Mouse (Mus musculus): ENCODE results near the gene Cpne5. TPM values are rescaled to one million over a fixed set of nuclear protein-coding genes. Genes with fewer than 3 reads are reported as not detected.

Cpne5 gene
- total and polyA plus RNA-seq, 3 experiments = 0.19 to 1.0 TPM; not detected in 1

GRCm38 (mm10) chr17:29172062-29172461, 65.9 kb downstream of the Cpne5 start:
- peak overlapping the region; percentile 55 for H3K9ac ChIP-seq (ENCODE audit: control insufficient read depth, low read depth, low read length, poor library complexity, severe bottlenecking)
- peaks cover 0 to 36% of the 10 kb centered on the region in 2 experiments; a peak in 2 of 4 replicates for H3K4me1 ChIP-seq (ENCODE audit: control insufficient read depth in 1 of 2, insufficient read depth in 2 of 2, low read length in 2 of 2)
- peak overlapping the region; percentile 89 for H3K27ac ChIP-seq (ENCODE audit: control insufficient read depth, low read depth, low read length)
- no peaks in the 10 kb centered on the region for H3K79me2 ChIP-seq (ENCODE audit: control insufficient read depth, insufficient read depth, low read length, poor library complexity)
- H3K36me3 ChIP-seq (ENCODE audit: control insufficient read depth in 1 of 2, insufficient read depth in 2 of 2, low read length in 2 of 2) = peaks cover 0 to 15% of the 10 kb centered on the region in 2 experiments; a peak in 2 of 4 replicates
- H3K4me3 ChIP-seq (ENCODE audit: control insufficient read depth in 1 of 2, insufficient read depth in 1 of 2, low read depth in 2 of 2, low read length in 2 of 2) = peak overlapping the region; percentile 40 to 51
- no peaks in the 10 kb centered on the region for H3K27me3 ChIP-seq (ENCODE audit: control insufficient read depth in 1 of 2, insufficient read depth in 2 of 2, low read length in 2 of 2)
- DNase-seq (ENCODE audit: low read depth, low spot score) = peak; percentile 93
- H3K9me3 ChIP-seq (replicated peaks; ENCODE audit: insufficient read depth, low read length) = no peaks in the 10 kb centered on the region
- no peak for TF ChIP-seq CHD1 (IDR thresholded peaks at IDR 0.05; ENCODE audit: low read depth, low read length)
- peak; percentile 76 for TF ChIP-seq GATA1 (IDR thresholded peaks at IDR 0.05; ENCODE audit: low read depth, low read length)
- no peak for TF ChIP-seq GABPA (IDR thresholded peaks at IDR 0.05; ENCODE audit: low read depth, low read length)
- peak; percentile 82 for TF ChIP-seq TCF12 (IDR thresholded peaks at IDR 0.05; ENCODE audit: low read depth, low read length)
- no peak for TF ChIP-seq ZC3H11A (IDR thresholded peaks at IDR 0.05; ENCODE audit: low read depth, low read length)
- peak; percentile 66 for TF ChIP-seq TAL1 (IDR thresholded peaks at IDR 0.05; ENCODE audit: low read length)
- no peak for TF ChIP-seq USF2 (IDR thresholded peaks at IDR 0.05; ENCODE audit: borderline replicate concordance in 1 of 2, insufficient read depth in 1 of 2, low read depth in 1 of 2, low read length in 2 of 2)
- TF ChIP-seq MYC (IDR thresholded peaks at IDR 0.05; ENCODE audit: low read depth, low read length) = no peak
- TF ChIP-seq UBTF (IDR thresholded peaks at IDR 0.05; ENCODE audit: borderline replicate concordance, insufficient read depth, low read depth, low read length) = 0 out of 2 replicates have a peak, but pooled peaks have one; percentile 31
- TF ChIP-seq TBP (IDR thresholded peaks at IDR 0.05; ENCODE audit: low read depth, low read length) = no peak
- TF ChIP-seq POLR2AphosphoS5 (IDR thresholded peaks at IDR 0.05; ENCODE audit: borderline replicate concordance, low read depth, low read length) = no peak
- TF ChIP-seq E2F4 (IDR thresholded peaks at IDR 0.05; ENCODE audit: borderline replicate concordance, low read depth, low read length) = no peak
- TF ChIP-seq JUND (IDR thresholded peaks at IDR 0.05; ENCODE audit: low read depth, low read length) = no peak
- peak; percentile 85 for TF ChIP-seq ETS1 (IDR thresholded peaks at IDR 0.05; ENCODE audit: low read depth, low read length)
- TF ChIP-seq CHD2 (IDR thresholded peaks at IDR 0.05; ENCODE audit: low read length) = no peak
- peak; percentile 10; the same call in 1 of the 2 replicates for TF ChIP-seq ZNF384 (IDR thresholded peaks at IDR 0.05; ENCODE audit: low read depth, low read length)
- TF ChIP-seq POLR2A (IDR thresholded peaks at IDR 0.05; ENCODE audit: control insufficient read depth in 1 of 2, insufficient read depth in 1 of 2, low read depth in 1 of 2, low read length in 2 of 2, poor library complexity in 1 of 2) = peak in 1 of 2 experiments; percentile 52; a peak in 1 of 4 replicates
- no peak for TF ChIP-seq KAT2A (conservative IDR thresholded peaks at IDR 0.05; ENCODE audit: low read depth, low read length)
- TF ChIP-seq POLR2AphosphoS2 (IDR thresholded peaks at IDR 0.05; ENCODE audit: low read length) = no peak
- TF ChIP-seq EP300 (IDR thresholded peaks at IDR 0.05; ENCODE audit: low read depth in 1 of 2, low read length in 2 of 2) = peak; percentile 83 to 86
- TF ChIP-seq USF1 (IDR thresholded peaks at IDR 0.05; ENCODE audit: low read depth, low read length) = no peak
- TF ChIP-seq SMC3 (IDR thresholded peaks at IDR 0.05; ENCODE audit: low read depth, low read length) = peak; percentile 2; the same call in 1 of the 2 replicates
- no peak for TF ChIP-seq ZMIZ1 (IDR thresholded peaks at IDR 0.05; ENCODE audit: low read depth, low read length)
- no peak for TF ChIP-seq NRF1 (IDR thresholded peaks at IDR 0.05; ENCODE audit: insufficient read depth, low read depth, low read length, poor library complexity, severe bottlenecking)
- no peak for TF ChIP-seq ZKSCAN1 (IDR thresholded peaks at IDR 0.05; ENCODE audit: low read depth, low read length)
- TF ChIP-seq RCOR1 (IDR thresholded peaks at IDR 0.05; ENCODE audit: low read depth, low read length) = no peak
- 0 out of 2 replicates have a peak, but pooled peaks have one; percentile 22 for TF ChIP-seq ELF1 (IDR thresholded peaks at IDR 0.05; ENCODE audit: low read depth, low read length)
- TF ChIP-seq MAFK (IDR thresholded peaks at IDR 0.05; ENCODE audit: borderline replicate concordance, low read depth, low read length) = no peak
- peak; percentile 95 for TF ChIP-seq MAZ (IDR thresholded peaks at IDR 0.05; ENCODE audit: low read depth, low read length)
- no peak for TF ChIP-seq BHLHE40 (IDR thresholded peaks at IDR 0.05; ENCODE audit: borderline replicate concordance, low read depth, low read length)
- TF ChIP-seq SIN3A (IDR thresholded peaks at IDR 0.05; ENCODE audit: low read length) = peak; percentile 71
- TF ChIP-seq CTCF (IDR thresholded peaks at IDR 0.05 in 2 of 3, conservative IDR thresholded peaks at IDR 0.05 in 1 of 3; ENCODE audit: control insufficient read depth in 1 of 3, insufficient read depth in 1 of 3, low read depth in 2 of 3, low read length in 3 of 3, poor library complexity in 1 of 3, severe bottlenecking in 1 of 3) = no peak
- no peak for TF ChIP-seq MEF2A (IDR thresholded peaks at IDR 0.05; ENCODE audit: extremely low read depth, insufficient replicate concordance, low read depth, low read length, poor library complexity, severe bottlenecking)
- no peak; the same call in none of the 2 replicates for TF ChIP-seq NELFE (IDR thresholded peaks at IDR 0.05; ENCODE audit: low read depth, low read length)
- TF ChIP-seq MXI1 (IDR thresholded peaks at IDR 0.05; ENCODE audit: low read depth, low read length) = no peak
- TF ChIP-seq MYB (IDR thresholded peaks at IDR 0.05; ENCODE audit: low read depth, low read length) = peak; percentile 16; the same call in 1 of the 2 replicates
- TF ChIP-seq RAD21 (IDR thresholded peaks at IDR 0.05; ENCODE audit: low read depth, low read length) = no peak
